ENCODE assay signal across 10 mouse cellular contexts in genomic region chr8:88633343-88633765, GRCm38 (mm10). TPM values are rescaled to one million over a fixed set of nuclear protein-coding genes. Genes with fewer than 3 reads are reported as not detected.
DNase-seq lines count a peak whose midpoint lies in the region; ATAC-seq lines count a peak whose summit lies in the region.
"Had no signal": no experiment of that assay in that cellular context is flagged by ENCODE, and none has a peak within 500 bp of the region (broad histone marks: within the 10 kb centered on the region; RNA-seq: fewer than 3 reads in every experiment).

No protein-coding gene starts in this region.

- H3K4me1 ChIP-seq in brown adipose tissue, adult 24 weeks (ENCODE audit: control insufficient read depth, insufficient read depth, insufficient read length, low read length), result peaks cover 37% of the 10 kb centered on the region
- H3K4me1 ChIP-seq in megakaryocyte, embryonic 14.5 days, result peaks cover 63% of the 10 kb centered on the region
- H3K4me1 ChIP-seq in hindbrain, embryonic 12.5 days, result peaks cover 2% of the 10 kb centered on the region; the same call in 1 of the 2 replicates

- peak; percentile 52 for DNase-seq in kidney, adult 11 months
- no peak for DNase-seq in kidney, postnatal 4 days
- no peak for DNase-seq in layer of hippocampus, postnatal 25 days (ENCODE audit: extremely low spot score in 1 of 2, low spot score in 1 of 2)
- DNase-seq in c-Kit-positive CD71-positive TER-119-positive erythroid progenitor cells, embryonic 14.5 days (ENCODE audit: low spot score), result no peak

- H3K4me2 ChIP-seq in hindbrain, embryonic 12.5 days (replicated peaks), result no peak overlapping the region
- H3K4me2 ChIP-seq: embryonic facial prominence, embryonic 13.5 days; midbrain, embryonic 15.5 days had no signal

- peaks cover 23% of the 10 kb centered on the region for H3K36me3 ChIP-seq in megakaryocyte, embryonic 14.5 days (replicated peaks; ENCODE audit: low read length)
- no peaks in the 10 kb centered on the region for H3K36me3 ChIP-seq in hindbrain, embryonic 12.5 days
- H3K36me3 ChIP-seq: embryonic facial prominence, embryonic 13.5 days; midbrain, embryonic 15.5 days had no signal

- no peaks in the 10 kb centered on the region for H3K9me3 ChIP-seq in megakaryocyte, embryonic 14.5 days
- no peaks in the 10 kb centered on the region for H3K9me3 ChIP-seq in hindbrain, embryonic 12.5 days (replicated peaks)
- H3K9me3 ChIP-seq: embryonic facial prominence, embryonic 13.5 days; midbrain, embryonic 15.5 days had no signal

- H3K27me3 ChIP-seq in megakaryocyte, embryonic 14.5 days (replicated peaks), result peaks cover 47% of the 10 kb centered on the region
- H3K27me3 ChIP-seq in hindbrain, embryonic 12.5 days, result peaks cover 16% of the 10 kb centered on the region
- H3K27me3 ChIP-seq: midbrain, embryonic 15.5 days had no signal

- H3K27ac ChIP-seq in brown adipose tissue, adult 24 weeks (replicated peaks; ENCODE audit: low read depth, low read length), result peak overlapping the region; percentile 94
- H3K27ac ChIP-seq in hindbrain, embryonic 12.5 days, result no peak overlapping the region
- H3K27ac ChIP-seq: embryonic facial prominence, embryonic 13.5 days; midbrain, embryonic 15.5 days had no signal

- no peak overlapping the region for H3K9ac ChIP-seq in hindbrain, embryonic 12.5 days
- H3K9ac ChIP-seq: embryonic facial prominence, embryonic 13.5 days; midbrain, embryonic 15.5 days had no signal

- 89% methylated on average over 7 of the region's 7 CpGs for WGBS in hindbrain, embryonic 12.5 days

- no peak overlapping the region for H3K4me3 ChIP-seq in brown adipose tissue, adult 24 weeks (ENCODE audit: insufficient read depth, low read depth, low read length)
- peak overlapping the region; percentile 16 for H3K4me3 ChIP-seq in megakaryocyte, embryonic 14.5 days (replicated peaks)
- H3K4me3 ChIP-seq in hindbrain, embryonic 12.5 days, result no peak overlapping the region
- H3K4me3 ChIP-seq: embryonic facial prominence, embryonic 13.5 days; midbrain, embryonic 15.5 days had no signal

- ATAC-seq in inflammation-experienced regulatory T-cells, adult 6 months, result peak; percentile 30
- ATAC-seq in hindbrain, embryonic 12.5 days (ENCODE audit: low FRiP score), result no peak
- ATAC-seq: midbrain, embryonic 15.5 days had no signal

RNA-seq across cellular contexts. Expression of gene Snx20, which starts 2.6 kb away (rescaled TPM):
- 1.2 and 1.9 TPM in 2 replicates for polyA plus RNA-seq in brown adipose tissue, adult 24 weeks (2012; ENCODE audit: insufficient read depth, insufficient read length, missing spikeins)
- polyA plus RNA-seq in inflammation-experienced regulatory T-cells, adult 6 months (2017; shearing (Covaris generic)), result 10 to 100 TPM in 1 of 3 experiments, 1 to 10 TPM in 2; 6.2 to 12.0 (median 9.3) TPM
- 6.2 and 22.2 TPM in 2 replicates for polyA plus RNA-seq in megakaryocyte, embryonic 14.5 days (2012; ENCODE audit: insufficient read depth, low replicate concordance)
- polyA plus RNA-seq in hindbrain, embryonic 12.5 days (2016; fragmentation: Nextera tagmentation; extraction: Ambion mirVana), result 1.5 and 1.7 TPM in 2 replicates
- total RNA-seq in layer of hippocampus, postnatal 25 days (2021), result 1 to 10 TPM; 1.2 to 1.6 TPM

RNA-seq across cellular contexts. Expression of gene Nod2, which starts 13.8 kb away (rescaled TPM):
- polyA plus RNA-seq in brown adipose tissue, adult 24 weeks (2012; ENCODE audit: insufficient read depth, insufficient read length, missing spikeins), result 0.24 and 0.58 TPM in 2 replicates
- polyA plus RNA-seq in inflammation-experienced regulatory T-cells, adult 6 months (2017; shearing (Covaris generic)), result 1 to 10 TPM; 2.4 to 4.3 (median 3.8) TPM
- not detected in 2 replicates for polyA plus RNA-seq in megakaryocyte, embryonic 14.5 days (2012; ENCODE audit: insufficient read depth, low replicate concordance)
- 0.13 and 0.25 TPM in 2 replicates for polyA plus RNA-seq in hindbrain, embryonic 12.5 days (2016; fragmentation: Nextera tagmentation; extraction: Ambion mirVana)
- total RNA-seq in layer of hippocampus, postnatal 25 days (2021), result under 1 TPM; 0.10 to 0.19 TPM
